Mouse (Mus musculus) neural tube, embryonic 11.5 days (tissue): ENCODE data around the gene Gm10401. TPM values are rescaled to one million over a fixed set of nuclear protein-coding genes. Genes with fewer than 3 reads are reported as not detected.

Experiments used
- ATAC-seq: fragments of 200-750 bp; cut with Nextera tagmentation; 2 replicates; pipeline ENCODE4 v1.8.0; 2017; ENCODE audit warnings: moderate number of reproducible peaks, mild to moderate bottlenecking, moderate TSS enrichment, moderate library complexity; ENCODE audit not compliant: insufficient read depth, low FRiP score, low TSS enrichment
- DNase-seq: peaks from one replicate; pipeline ENCODE4 v3.0.0-alpha.2; 2015; ENCODE audit warnings: low spot score
- H3K27ac ChIP-seq: fragments of 300-500 bp; sonication (generic); 2 replicates; pipeline ENCODE4 v1.5.1; 2014; ENCODE audit warnings: low read depth, mild to moderate bottlenecking, low read length
- H3K27me3 ChIP-seq: fragments of 300-500 bp; sonication (generic); 2 replicates; pipeline ENCODE4 v1.6.1; 2014; ENCODE audit warnings: mild to moderate bottlenecking, low read length, mixed read lengths; ENCODE audit not compliant: control insufficient read depth, insufficient read depth
- H3K36me3 ChIP-seq: fragments of 300-500 bp; sonication (generic); 2 replicates; pipeline ENCODE4 v1.6.1; 2014; ENCODE audit warnings: mild to moderate bottlenecking, low read length, moderate library complexity, mixed read lengths; ENCODE audit not compliant: control insufficient read depth, insufficient read depth
- H3K4me1 ChIP-seq: fragments of 300-500 bp; sonication (generic); 2 replicates; pipeline ENCODE4 v1.6.1; 2014; ENCODE audit warnings: low read length, mixed read lengths; ENCODE audit not compliant: control insufficient read depth, insufficient read depth
- H3K4me2 ChIP-seq: fragments of 300-500 bp; sonication (generic); 2 replicates; pipeline ENCODE4 v1.6.1; 2014; ENCODE audit warnings: low read depth, mild to moderate bottlenecking, moderate library complexity
- H3K4me3 ChIP-seq: fragments of 300-500 bp; sonication (generic); 2 replicates; pipeline ENCODE4 v1.5.1; 2014; ENCODE audit warnings: low read depth, low read length
- H3K9ac ChIP-seq: fragments of 300-500 bp; sonication (generic); 2 replicates; pipeline ENCODE4 v1.6.1; 2014; ENCODE audit warnings: mild to moderate bottlenecking, low read length
- H3K9me3 ChIP-seq: fragments of 300-500 bp; sonication (generic); 2 replicates; pipeline ENCODE4 v1.6.1; 2016; ENCODE audit warnings: low read length; ENCODE audit not compliant: control insufficient read depth
- WGBS: fragments of 180-500 bp; shearing (Covaris S2); extraction: QIAGEN DNeasy Blood & Tissue Kit; methylation state at CpG from one replicate; pipeline ENCODE4 v1.1.7; 2014; 5-methylcytosine and 5-hydroxymethylcytosine counted together
- polyA plus RNA-seq: library from polyadenylated mRNA; unstranded; fragments of >200 nt; fragmentation: Nextera tagmentation; extraction: Ambion mirVana; gene quantifications from 2 replicates; pipeline ENCODE4 v1.2.1, GENCODE M21; 2014

Gene Gm10401
- polyA plus RNA-seq, 1 experiment from 2014 or later = 27.2 TPM

GRCm38 (mm10) chr5:115069611-115070010 lies 28.5 kb downstream of the Gm10401 start:
- WGBS = 90% methylated on average over 3 of the region's 3 CpGs
- no peak for ATAC-seq

GRCm38 (mm10) chr5:115068671-115069421 lies 29.2 kb downstream of the Gm10401 start:
- H3K4me2 ChIP-seq = no peak overlapping the region
- H3K4me3 ChIP-seq = no peak overlapping the region
- peaks cover 3% of the 10 kb centered on the region; the same call in 1 of the 2 replicates for H3K4me1 ChIP-seq
- 89% methylated on average over 11 of the region's 11 CpGs for WGBS
- ATAC-seq (no peak), DNase-seq (no peak)
- H3K36me3 ChIP-seq = no peaks in the 10 kb centered on the region
- no peak overlapping the region for H3K27ac ChIP-seq
- H3K9me3 ChIP-seq = no peaks in the 10 kb centered on the region
- H3K9ac ChIP-seq = no peak overlapping the region
- no peaks in the 10 kb centered on the region for H3K27me3 ChIP-seq

More at GRCm38 (mm10) chr5:115069611-115070010, 28.5 kb downstream of the Gm10401 start:
- Histone ChIP-seq H3K27ac (no peak overlapping the region), H3K4me1 (peaks cover 3% of the 10 kb centered on the region; the same call in 1 of the 2 replicates), H3K4me3 (no peak overlapping the region), H3K4me2 (no peak overlapping the region), H3K9ac (no peak overlapping the region), H3K9me3 (no peaks in the 10 kb centered on the region), H3K36me3 (no peaks in the 10 kb centered on the region), H3K27me3 (no peaks in the 10 kb centered on the region)
- DNase-seq = no peak

- DNase-seq = no peak
- Histone ChIP-seq H3K9ac (no peak overlapping the region), H3K4me3 (no peak overlapping the region), H3K4me1 (no peaks in the 10 kb centered on the region), H3K9me3 (no peaks in the 10 kb centered on the region), H3K27me3 (no peaks in the 10 kb centered on the region), H3K36me3 (no peaks in the 10 kb centered on the region), H3K27ac (no peak overlapping the region), H3K4me2 (no peak overlapping the region)
- 87% methylated on average over 4 of the region's 4 CpGs for WGBS
- ATAC-seq = no peak
Measured at GRCm38 (mm10) chr5:115066245-115066644, 31.9 kb downstream of the Gm10401 start.

- DNase-seq = no peak
- no peak for ATAC-seq
- 96% methylated on average over 7 of the region's 7 CpGs for WGBS
Measured at GRCm38 (mm10) chr5:115063391-115063790, 34.7 kb downstream of the Gm10401 start.

GRCm38 (mm10) chr5:115062566-115062965 lies 35.5 kb downstream of the Gm10401 start:
- H3K9me3 ChIP-seq = no peaks in the 10 kb centered on the region
- H3K4me1 ChIP-seq = no peaks in the 10 kb centered on the region
- no peak overlapping the region for H3K9ac ChIP-seq
- H3K4me2 ChIP-seq = no peak overlapping the region
- no peaks in the 10 kb centered on the region for H3K36me3 ChIP-seq
- no peak overlapping the region for H3K27ac ChIP-seq
- 88% methylated on average over 1 of the region's 1 CpGs for WGBS
- no peaks in the 10 kb centered on the region for H3K27me3 ChIP-seq
- ATAC-seq = no peak
- H3K4me3 ChIP-seq = no peak overlapping the region
- no peak for DNase-seq

More at GRCm38 (mm10) chr5:115063391-115063790, 34.7 kb downstream of the Gm10401 start:
- H3K9me3 ChIP-seq = no peaks in the 10 kb centered on the region
- H3K27ac ChIP-seq = no peak overlapping the region
- H3K36me3 ChIP-seq = no peaks in the 10 kb centered on the region
- no peak overlapping the region for H3K4me2 ChIP-seq
- no peak overlapping the region for H3K9ac ChIP-seq
- no peaks in the 10 kb centered on the region for H3K4me1 ChIP-seq
- H3K4me3 ChIP-seq = no peak overlapping the region
- no peaks in the 10 kb centered on the region for H3K27me3 ChIP-seq

GRCm38 (mm10) chr5:115060977-115061376 lies 37.1 kb downstream of the Gm10401 start:
- H3K27ac ChIP-seq = no peak overlapping the region
- no peak for DNase-seq
- WGBS = 91% methylated on average over 3 of the region's 3 CpGs
- H3K4me3 ChIP-seq = no peak overlapping the region
- H3K27me3 ChIP-seq = no peaks in the 10 kb centered on the region
- ATAC-seq = no peak
- no peaks in the 10 kb centered on the region for H3K9me3 ChIP-seq
- no peak overlapping the region for H3K9ac ChIP-seq
- no peaks in the 10 kb centered on the region for H3K36me3 ChIP-seq
- no peak overlapping the region for H3K4me2 ChIP-seq
- no peaks in the 10 kb centered on the region for H3K4me1 ChIP-seq

- H3K4me1 ChIP-seq = no peaks in the 10 kb centered on the region
- H3K9ac ChIP-seq = no peak overlapping the region
- H3K9me3 ChIP-seq = no peaks in the 10 kb centered on the region
- ATAC-seq = no peak
- H3K36me3 ChIP-seq = no peaks in the 10 kb centered on the region
- no peak overlapping the region for H3K4me2 ChIP-seq
- no peak overlapping the region for H3K27ac ChIP-seq
- no peak for DNase-seq
- no peaks in the 10 kb centered on the region for H3K27me3 ChIP-seq
- no peak overlapping the region for H3K4me3 ChIP-seq
- 84% methylated on average over 8 of the region's 8 CpGs for WGBS
Measured at GRCm38 (mm10) chr5:115060067-115060695, 37.9 kb downstream of the Gm10401 start.

GRCm38 (mm10) chr5:115058584-115059297 lies 39.4 kb downstream of the Gm10401 start:
- DNase-seq (no peak), ATAC-seq (no peak)
- 94% methylated on average over 7 of the region's 7 CpGs for WGBS
- H3K27me3 ChIP-seq = no peaks in the 10 kb centered on the region
- H3K4me1 ChIP-seq = no peaks in the 10 kb centered on the region
- H3K36me3 ChIP-seq = no peaks in the 10 kb centered on the region
- H3K27ac ChIP-seq = no peak overlapping the region
- no peak overlapping the region for H3K4me3 ChIP-seq
- H3K9ac ChIP-seq = no peak overlapping the region
- H3K4me2 ChIP-seq = no peak overlapping the region
- no peaks in the 10 kb centered on the region for H3K9me3 ChIP-seq
